Comparison of ENCODE assay signal across 18 mouse cellular contexts in genomic region chr1:42542846-42543549, GRCm38 (mm10).
DNase-seq lines count a peak whose midpoint lies in the region; ATAC-seq and TF ChIP-seq lines count a peak whose summit lies in the region.
"Had no signal": no experiment of that assay in that cellular context is flagged by ENCODE, and none has a peak within 500 bp of the region (broad histone marks: within the 10 kb centered on the region; RNA-seq: fewer than 3 reads in every experiment).

No protein-coding gene starts in this region.

- no peak for TF ChIP-seq POLR2A in kidney, adult 2 months (IDR thresholded peaks at IDR 0.05; ENCODE audit: low read depth, low read length)
- no peak for TF ChIP-seq POLR2A in cerebellum, adult 2 months (IDR thresholded peaks at IDR 0.05; ENCODE audit: borderline replicate concordance, insufficient read depth, low read length)

- WGBS in kidney, adult 2 months, result 56% methylated on average over 15 of the region's 15 CpGs
- WGBS in forebrain, embryonic 14.5 days, result 21% methylated on average over 15 of the region's 15 CpGs
- 68% methylated on average over 15 of the region's 15 CpGs for WGBS in cerebellum, adult 2 months
- 42% methylated on average over 15 of the region's 15 CpGs for WGBS in hindbrain, embryonic 11.5 days

- H3K27me3 ChIP-seq in kidney, adult 2 months (replicated peaks; ENCODE audit: control insufficient read depth, insufficient read depth, low read length), result no peaks in the 10 kb centered on the region
- no peaks in the 10 kb centered on the region for H3K27me3 ChIP-seq in forebrain, embryonic 14.5 days (replicated peaks; ENCODE audit: control insufficient read depth, insufficient read depth, low read length)
- H3K27me3 ChIP-seq in cerebellum, adult 2 months (ENCODE audit: control insufficient read depth, insufficient read depth, low read length), result peaks cover 1% of the 10 kb centered on the region; the same call in 1 of the 2 replicates
- H3K27me3 ChIP-seq in hindbrain, embryonic 11.5 days (ENCODE audit: control insufficient read depth, insufficient read depth, low read length), result no peaks in the 10 kb centered on the region
- H3K27me3 ChIP-seq: embryonic facial prominence, embryonic 13.5 days; heart, embryonic 13.5 days; neural tube, embryonic 12.5 days had no signal

- 0 out of 2 replicates have a peak, but pooled peaks cover 3% of the 10 kb centered on the region for H3K4me1 ChIP-seq in kidney, adult 2 months (ENCODE audit: control insufficient read depth, insufficient read depth, low read length)
- peaks cover 48% of the 10 kb centered on the region for H3K4me1 ChIP-seq in forebrain, embryonic 14.5 days (ENCODE audit: control insufficient read depth, insufficient read depth, low read length)
- no peaks in the 10 kb centered on the region for H3K4me1 ChIP-seq in cerebellum, adult 2 months (ENCODE audit: control insufficient read depth, insufficient read depth, low read length)
- peaks cover 6% of the 10 kb centered on the region for H3K4me1 ChIP-seq in hindbrain, embryonic 11.5 days (replicated peaks; ENCODE audit: control insufficient read depth, insufficient read depth, low read length)

- H3K36me3 ChIP-seq in kidney, adult 2 months (ENCODE audit: control insufficient read depth, insufficient read depth, low read length), result no peaks in the 10 kb centered on the region
- H3K36me3 ChIP-seq in forebrain, embryonic 14.5 days (ENCODE audit: control insufficient read depth, insufficient read depth, low read length), result no peaks in the 10 kb centered on the region
- H3K36me3 ChIP-seq in hindbrain, embryonic 11.5 days (ENCODE audit: control insufficient read depth, insufficient read depth, low read length), result no peaks in the 10 kb centered on the region
- H3K36me3 ChIP-seq: embryonic facial prominence, embryonic 13.5 days; heart, embryonic 13.5 days; neural tube, embryonic 12.5 days had no signal

- peak overlapping the region; percentile 12; the same call in 1 of the 2 replicates for H3K4me2 ChIP-seq in forebrain, embryonic 14.5 days (ENCODE audit: low read length)
- H3K4me2 ChIP-seq in hindbrain, embryonic 11.5 days (replicated peaks; ENCODE audit: low read depth, low read length), result no peak overlapping the region
- H3K4me2 ChIP-seq: embryonic facial prominence, embryonic 13.5 days; heart, embryonic 13.5 days; hindbrain, embryonic 14.5 days; neural tube, embryonic 12.5 days had no signal

- no peak for TF ChIP-seq CTCF in kidney, adult 2 months (conservative IDR thresholded peaks at IDR 0.05; ENCODE audit: insufficient read depth, insufficient read length, low read depth, low read length)
- TF ChIP-seq CTCF in cerebellum, adult 2 months (IDR thresholded peaks at IDR 0.05; ENCODE audit: borderline replicate concordance, insufficient read depth, low read depth, low read length), result no peak

- H3K9me3 ChIP-seq in forebrain, embryonic 14.5 days (replicated peaks; ENCODE audit: control insufficient read depth, low read length), result no peaks in the 10 kb centered on the region
- H3K9me3 ChIP-seq in hindbrain, embryonic 11.5 days (ENCODE audit: control insufficient read depth, low read length), result no peaks in the 10 kb centered on the region
- H3K9me3 ChIP-seq: embryonic facial prominence, embryonic 13.5 days; heart, embryonic 13.5 days; neural tube, embryonic 12.5 days had no signal

- no peak for ATAC-seq in forebrain, embryonic 14.5 days
- ATAC-seq in hindbrain, embryonic 11.5 days (ENCODE audit: low FRiP score), result no peak
- ATAC-seq in cerebellum, adult (ENCODE audit: insufficient number of reproducible peaks, low FRiP score, low TSS enrichment), result no peak
- ATAC-seq: midbrain, embryonic 16.5 days had no signal

- peak; percentile 40 for DNase-seq in kidney, adult 2 months
- no peak for DNase-seq in kidney, adult 11 months
- peak; percentile 14 for DNase-seq in ES-CJ7 (ENCODE audit: low read depth, low spot score)
- peak; percentile 37 for DNase-seq in forebrain, embryonic 14.5 days (ENCODE audit: low spot score)
- DNase-seq in kidney, postnatal 36 days, result peak; percentile 15 to 23
- DNase-seq in cerebellum, adult 2 months, result no peak
- DNase-seq in hindbrain, embryonic 11.5 days (ENCODE audit: low spot score), result no peak
- DNase-seq: adrenal gland, postnatal 25 days; cerebellum, postnatal 14 days; gastrocnemius, postnatal 25 days; lung, adult 18-20 months had no signal

- H3K27ac ChIP-seq in kidney, adult 2 months (ENCODE audit: insufficient read depth, low read depth, low read length), result no peak overlapping the region
- no peak overlapping the region for H3K27ac ChIP-seq in forebrain, embryonic 14.5 days (ENCODE audit: low read depth, low read length)
- H3K27ac ChIP-seq in cerebellum, adult 2 months (ENCODE audit: insufficient read depth, low read length), result no peak overlapping the region
- H3K27ac ChIP-seq in hindbrain, embryonic 11.5 days (ENCODE audit: low read depth, low read length), result no peak overlapping the region
- H3K27ac ChIP-seq: embryonic facial prominence, embryonic 13.5 days; heart, embryonic 13.5 days; hindbrain, embryonic 14.5 days; macrophage; neural tube, embryonic 12.5 days had no signal

- H3K4me3 ChIP-seq in kidney, adult 2 months (ENCODE audit: insufficient read depth, low read depth, low read length), result no peak overlapping the region
- H3K4me3 ChIP-seq in forebrain, embryonic 14.5 days (ENCODE audit: low read depth, low read length), result no peak overlapping the region
- no peak overlapping the region for H3K4me3 ChIP-seq in cerebellum, adult 2 months (replicated peaks; ENCODE audit: insufficient read depth, low read depth, low read length)
- H3K4me3 ChIP-seq in hindbrain, embryonic 11.5 days (ENCODE audit: low read depth, low read length), result no peak overlapping the region
- H3K4me3 ChIP-seq: embryonic facial prominence, embryonic 13.5 days; heart, embryonic 13.5 days; neural tube, embryonic 12.5 days had no signal

- no peak overlapping the region for H3K9ac ChIP-seq in forebrain, embryonic 14.5 days (ENCODE audit: low read length)
- H3K9ac ChIP-seq in hindbrain, embryonic 11.5 days (ENCODE audit: low read depth, low read length), result no peak overlapping the region
- H3K9ac ChIP-seq: embryonic facial prominence, embryonic 13.5 days; heart, embryonic 13.5 days; hindbrain, embryonic 14.5 days; neural tube, embryonic 12.5 days had no signal

Comparison
In these comparisons a context has a peak if more than half of its experiments do, and no peak if none do; other contexts are left out.
1. DNase-seq: peak in kidney, adult 2 months (single experiment), ES-CJ7 (single experiment), forebrain, embryonic 14.5 days (single experiment) and kidney, postnatal 36 days (2 of 2); none in kidney, adult 11 months (single experiment), cerebellum, adult 2 months (0 of 2) and hindbrain, embryonic 11.5 days (single experiment).